Mouse (Mus musculus) urinary bladder, adult 2 months (tissue): ENCODE data around the gene Lonp2. TPM values are rescaled to one million over a fixed set of nuclear protein-coding genes. Genes with fewer than 3 reads are reported as not detected.

Source experiments
- DNase-seq: peaks from one replicate; pipeline ENCODE4 v3.0.0; 2022; ENCODE audit warnings: low spot score
- polyA plus RNA-seq: library from polyadenylated mRNA; depleted of rRNA; stranded (reverse); fragments of >200 nt; gene quantifications from 2 replicates; pipeline ENCODE4 v1.2.3, GENCODE M21; 2012; rRNA removed

Gene Lonp2
- polyA plus RNA-seq: 71.5 and 73.5 TPM in 2 replicates

DNA sequence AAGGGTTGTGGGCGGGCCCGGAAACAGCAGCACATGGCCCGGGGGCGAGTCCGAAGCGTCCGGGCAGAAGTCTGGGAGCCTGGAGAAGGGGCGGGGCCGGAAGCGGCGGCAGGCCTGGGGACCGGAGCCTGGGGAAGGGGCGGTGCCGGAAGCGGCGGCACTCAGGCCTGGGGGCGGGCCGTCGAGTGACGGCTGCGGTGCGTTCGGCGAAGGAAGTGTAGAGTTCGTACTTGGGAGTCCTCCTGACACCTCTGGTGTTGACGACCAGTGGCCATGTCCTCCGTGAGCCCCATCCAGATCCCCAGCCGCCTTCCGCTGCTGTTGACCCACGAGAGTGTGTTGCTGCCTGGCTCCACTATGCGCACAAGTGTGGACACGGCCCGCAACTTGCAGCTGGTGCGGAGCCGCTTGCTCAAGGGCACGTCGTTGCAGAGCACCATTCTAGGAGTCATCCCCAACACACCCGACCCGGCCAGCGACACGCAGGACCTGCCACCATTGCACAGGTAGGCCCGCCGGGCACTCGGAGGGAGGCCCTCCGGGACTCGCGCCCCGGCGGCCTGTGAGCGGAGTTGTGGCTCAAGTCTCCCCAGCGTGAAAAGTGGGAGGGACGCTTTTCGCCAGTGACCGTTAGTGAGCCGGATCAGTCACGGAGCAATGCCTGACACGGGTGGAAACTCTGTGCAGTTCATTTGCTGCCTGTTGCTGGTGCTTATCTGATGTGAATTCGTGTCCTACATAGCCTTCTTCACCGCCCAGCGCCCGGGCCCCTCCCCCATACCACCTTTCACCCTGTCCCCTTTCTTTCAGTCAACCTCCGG lies at the start of gene Lonp2:
TSS of gene Lonp2 (plus strand) at position 133 of the 821 bp plus-strand sequence.
- peak; percentile 95 for DNase-seq

DNA sequence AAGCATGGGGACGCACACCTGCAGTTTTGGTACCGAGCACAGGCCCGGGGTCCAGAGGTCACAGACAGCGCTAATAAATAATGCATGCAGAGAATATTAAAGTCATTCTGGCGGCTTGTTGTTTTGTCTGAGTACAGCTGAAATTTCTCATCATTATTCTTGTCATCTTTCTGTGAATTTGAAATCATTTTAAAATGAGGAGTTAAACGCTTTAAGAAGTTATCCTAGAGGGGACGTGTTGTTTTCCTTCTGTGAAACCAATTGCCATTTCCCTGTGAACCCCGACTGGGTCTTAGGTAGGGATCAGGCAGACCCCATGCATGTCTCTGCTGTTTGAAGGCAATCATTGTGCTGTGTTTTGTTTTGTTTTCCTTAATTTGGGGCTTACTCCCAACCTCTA lies 46.3 kb upstream of the Lonp2 start:
- DNase-seq: no peak

DNA sequence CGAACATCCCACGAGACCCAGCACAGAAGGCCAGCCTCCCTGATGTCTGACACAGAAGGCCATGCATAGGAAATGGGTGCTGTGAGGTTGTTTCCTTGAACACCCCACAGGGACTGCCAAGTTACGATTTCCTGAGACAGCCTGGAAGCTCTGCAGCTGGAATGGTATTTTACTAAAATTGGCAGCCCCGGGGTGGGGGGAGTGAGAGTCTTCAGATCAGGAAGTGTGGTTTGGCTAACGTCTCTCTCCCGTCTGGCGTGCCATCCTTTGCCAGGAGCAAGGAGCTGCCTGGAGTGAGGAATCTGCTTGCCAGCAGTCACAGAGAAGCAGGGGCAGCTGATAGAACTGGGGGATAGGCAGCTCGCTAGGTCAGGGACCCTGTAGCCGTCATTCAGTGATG lies 45.8 kb upstream of the Lonp2 start:
- no peak for DNase-seq

DNA sequence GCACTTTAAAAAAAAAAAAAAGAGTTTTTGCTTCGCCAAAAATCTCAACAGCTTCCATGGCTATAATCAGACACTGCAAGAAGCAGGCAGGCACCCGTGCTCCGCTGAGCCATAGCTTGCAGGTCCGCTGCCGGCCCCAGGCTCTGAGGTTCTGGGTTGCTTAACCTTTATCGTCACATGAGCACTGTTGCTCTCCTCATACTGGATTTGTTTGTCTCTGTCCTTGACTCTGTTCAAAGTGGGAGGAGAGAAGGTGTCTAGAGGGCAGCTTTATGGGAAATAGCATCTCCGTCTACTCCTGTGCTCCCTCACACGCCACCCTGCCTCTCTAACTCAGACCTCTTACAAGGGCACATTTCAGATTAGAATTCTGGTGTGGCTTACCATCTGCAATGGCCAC lies 45.1 kb upstream of the Lonp2 start:
- no peak for DNase-seq

DNA sequence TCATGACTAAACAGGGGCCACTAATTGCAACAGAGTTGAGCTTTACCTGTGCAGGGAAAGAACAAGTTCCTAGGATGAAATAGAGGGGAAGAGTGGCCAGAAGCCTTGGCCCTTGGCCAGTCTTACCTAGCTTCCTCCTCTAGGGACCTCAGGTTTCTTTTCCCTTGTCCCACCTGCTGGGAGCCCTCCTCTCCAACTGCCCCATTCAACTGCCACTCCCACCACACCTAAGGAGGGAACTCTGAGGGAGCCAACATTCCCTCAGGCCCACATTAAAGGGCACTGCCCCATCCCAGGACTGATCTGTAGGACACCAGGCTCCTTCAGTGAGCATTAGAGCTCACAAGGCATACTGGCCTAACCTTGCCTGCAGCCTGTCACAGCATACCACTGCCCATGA lies 43.4 kb upstream of the Lonp2 start, which contains the start of gene Abcc12:
TSS of gene Abcc12 (minus strand) at position 229 of the 400 bp plus-strand sequence.
- no peak for DNase-seq

DNA sequence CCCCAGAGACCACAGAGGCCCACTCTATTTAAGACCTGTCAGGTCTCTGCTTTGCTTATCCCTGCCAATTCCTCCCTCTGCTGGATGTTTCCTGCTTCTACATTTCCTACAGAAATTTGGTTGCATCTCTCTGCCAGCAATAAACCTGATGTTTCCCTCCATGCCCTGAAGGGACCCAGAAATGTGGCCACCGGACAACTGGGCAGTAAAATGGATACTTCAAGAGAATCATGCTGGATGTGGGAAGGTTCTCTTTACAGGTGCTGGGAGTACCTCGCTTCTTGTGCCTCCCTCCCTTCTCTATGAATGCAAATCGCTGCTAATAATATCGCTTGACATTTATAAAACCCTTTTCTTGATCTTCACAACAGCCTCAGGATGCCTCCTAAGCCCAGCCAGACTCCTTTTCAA lies 41.9 kb upstream of the Lonp2 start:
- no peak for DNase-seq

DNA sequence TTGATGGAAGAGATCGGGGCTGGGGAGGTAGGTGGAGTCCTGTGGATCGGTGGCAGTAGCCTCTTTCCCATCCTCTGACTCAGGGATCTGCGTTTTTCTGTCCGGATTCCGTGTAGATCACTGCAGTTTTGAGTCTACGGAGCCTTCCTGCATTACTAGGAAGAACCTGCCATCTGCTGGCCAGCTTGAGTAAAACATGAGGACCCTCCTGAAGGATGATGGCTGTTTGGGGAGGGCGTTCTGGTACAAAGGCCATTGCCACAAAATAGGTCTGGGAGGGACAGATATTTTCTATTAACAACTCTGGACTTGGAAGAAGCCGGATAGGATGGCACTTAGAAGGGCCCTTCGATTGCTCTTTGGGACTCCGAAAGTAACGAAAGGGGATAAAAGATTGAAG lies 38.7 kb upstream of the Lonp2 start:
- DNase-seq: peak; percentile 30

DNA sequence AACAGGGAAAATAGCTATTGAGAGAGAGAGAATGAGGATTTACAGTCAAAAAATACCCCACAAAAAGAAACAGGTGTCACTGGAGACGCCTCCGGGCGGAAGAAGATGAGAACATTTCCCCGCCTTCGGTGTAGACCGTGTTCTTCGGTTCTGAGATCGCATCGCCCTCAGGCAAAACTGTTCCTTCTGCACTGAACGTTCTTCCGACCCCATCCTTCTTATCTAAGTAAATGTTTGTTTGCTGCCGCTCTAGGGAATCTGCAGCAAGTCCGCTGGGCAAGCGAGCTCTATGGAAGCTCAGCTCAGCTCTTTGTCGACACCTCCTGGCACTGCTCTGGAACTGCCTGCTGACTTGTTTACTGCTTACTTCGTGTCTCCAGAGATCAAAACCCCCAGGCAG lies 38.3 kb upstream of the Lonp2 start:
- peak; percentile 24 for DNase-seq

DNA sequence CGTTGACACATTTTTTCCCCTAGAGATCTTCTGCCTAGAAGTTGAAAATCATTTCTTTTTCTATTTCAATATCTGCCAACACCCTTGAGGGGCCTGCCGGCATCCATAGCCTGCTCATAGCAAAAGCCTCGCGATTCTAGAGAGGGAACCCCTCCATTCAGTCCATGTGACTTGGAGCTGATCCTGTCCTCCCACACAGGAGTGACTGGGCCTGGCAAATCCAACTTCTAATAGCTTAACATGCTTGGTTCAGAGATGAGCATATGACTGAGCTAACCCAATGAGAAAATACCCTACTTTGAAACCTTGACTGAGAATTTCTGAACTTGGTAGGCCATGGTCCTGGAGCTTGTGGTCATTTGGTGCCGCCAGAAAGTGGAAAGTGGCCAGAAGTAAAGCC lies 37.8 kb upstream of the Lonp2 start:
- DNase-seq: no peak

DNA sequence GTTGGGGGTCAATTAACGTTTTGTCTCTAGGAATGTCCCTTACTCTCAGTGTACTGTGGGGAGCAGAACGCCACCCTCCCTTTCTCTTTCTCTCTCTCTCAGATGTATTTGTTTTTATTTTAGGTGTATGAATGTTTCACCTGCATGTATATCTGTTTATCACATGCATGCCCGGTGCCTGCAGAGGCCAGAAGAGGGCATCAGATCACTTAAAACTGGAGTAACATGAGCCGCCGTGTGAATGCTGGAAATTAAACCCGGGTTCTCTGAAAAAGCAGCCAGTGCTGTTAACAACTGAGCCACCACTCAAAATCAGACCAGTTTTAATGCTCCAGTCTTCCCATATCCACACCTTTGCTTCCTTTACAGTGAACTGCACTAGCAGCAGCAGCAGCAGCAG lies 37.2 kb upstream of the Lonp2 start:
- DNase-seq: no peak

DNA sequence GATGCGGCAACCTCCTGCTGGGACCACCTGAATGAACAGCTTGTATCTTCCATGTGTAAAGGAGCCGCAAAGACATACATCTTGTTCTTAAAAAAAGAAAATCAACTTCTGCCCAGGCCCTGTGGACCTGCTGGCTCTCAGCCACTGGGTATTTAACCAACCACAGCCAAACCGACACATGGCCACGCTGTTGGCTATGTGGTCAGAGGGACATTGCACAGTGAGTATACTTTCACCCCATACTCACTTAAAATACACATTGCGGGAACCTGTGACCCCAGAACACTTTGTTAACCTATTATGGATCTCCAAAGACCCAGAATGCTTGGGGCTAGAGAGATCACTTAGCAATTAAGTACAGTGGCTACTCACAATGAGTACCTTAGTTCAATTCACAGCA lies 35.5 kb upstream of the Lonp2 start:
- no peak for DNase-seq

DNA sequence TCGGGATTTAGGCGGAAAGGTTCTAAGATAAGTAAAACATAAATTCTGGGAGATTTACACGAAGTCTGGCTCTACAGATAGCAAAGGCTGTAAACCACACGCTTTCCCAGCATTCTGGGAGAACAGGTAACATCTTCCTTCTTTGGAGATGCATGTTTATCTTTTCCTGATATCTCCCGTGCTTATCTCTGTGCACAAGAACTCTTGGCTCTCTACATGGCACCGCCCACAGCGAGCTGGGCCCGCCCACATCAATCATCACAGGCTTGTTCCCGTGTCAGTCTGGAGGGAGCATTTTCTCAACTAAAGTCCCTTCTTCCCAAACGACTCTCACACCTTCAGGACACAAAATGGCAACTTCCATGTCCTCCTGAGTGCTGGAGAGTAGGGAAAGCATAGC lies 30.7 kb upstream of the Lonp2 start:
- DNase-seq: no peak

DNA sequence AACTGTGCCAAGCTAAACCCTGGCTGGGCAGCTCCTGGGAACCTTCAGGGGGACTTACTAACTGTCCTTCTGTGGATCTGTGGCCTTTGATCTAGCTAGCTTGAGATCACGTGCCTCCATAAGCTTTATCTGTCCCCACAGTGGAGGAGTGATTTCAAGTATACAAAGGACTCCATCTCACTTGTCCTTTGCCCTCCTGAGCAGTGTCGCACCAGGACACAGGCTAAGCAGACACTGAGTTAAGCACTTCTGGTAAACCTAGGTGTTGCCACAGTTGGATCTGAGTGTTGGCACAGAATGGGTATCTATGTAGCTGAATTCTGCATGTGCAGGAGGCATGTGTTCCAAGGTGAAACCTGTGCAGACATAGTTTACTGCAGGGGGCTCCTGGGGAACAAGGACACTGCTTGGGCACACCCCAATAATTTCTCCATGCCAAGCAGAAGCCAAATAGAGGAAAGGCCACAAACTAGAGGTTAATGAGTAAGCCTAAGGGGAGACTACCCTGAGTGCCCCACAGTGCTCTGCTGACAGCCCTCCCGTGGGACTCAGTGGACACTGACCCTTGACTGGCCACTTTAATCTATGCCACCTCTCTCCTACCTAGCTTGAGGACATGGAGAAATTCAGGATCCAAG lies 29.6 kb upstream of the Lonp2 start:
- DNase-seq: no peak

DNA sequence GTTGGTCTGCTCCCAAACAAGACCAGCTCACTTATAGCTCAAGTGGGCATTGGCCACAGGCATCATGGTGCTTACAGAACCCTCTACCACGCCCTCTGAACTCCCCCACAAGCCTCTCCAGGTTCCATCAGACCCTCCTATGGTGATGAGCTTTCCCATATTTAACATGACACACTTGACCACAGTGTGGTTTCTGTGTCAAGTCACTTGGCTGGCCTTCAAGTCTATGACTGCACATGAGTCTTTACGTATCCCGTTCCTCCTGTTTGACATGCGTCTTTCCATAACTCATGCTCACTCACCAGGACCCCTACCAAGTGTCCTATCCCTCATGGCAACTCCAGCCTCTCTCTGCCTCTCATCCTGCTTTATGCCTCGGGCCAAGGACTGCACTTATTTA lies 28.2 kb upstream of the Lonp2 start:
- DNase-seq: no peak

DNA sequence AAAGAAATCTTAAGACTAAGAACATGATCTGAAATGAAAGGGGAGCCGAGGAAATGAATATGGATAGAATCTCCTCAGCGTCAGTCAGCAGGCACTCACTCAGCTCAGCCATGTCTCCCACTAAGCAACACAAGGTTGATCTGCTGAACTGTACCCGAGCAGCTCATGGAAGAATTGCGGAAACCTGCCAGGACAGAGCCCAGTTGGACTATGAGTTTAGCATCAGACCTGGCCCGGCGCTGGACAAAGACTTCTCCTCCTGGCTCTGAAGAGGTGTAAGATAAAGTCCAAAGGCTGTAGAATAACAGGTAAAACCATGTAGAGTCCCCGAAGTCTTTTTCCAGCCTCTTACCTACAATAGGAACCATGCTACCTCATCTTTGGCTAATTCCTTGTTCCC lies 26.2 kb upstream of the Lonp2 start:
- no peak for DNase-seq

DNA sequence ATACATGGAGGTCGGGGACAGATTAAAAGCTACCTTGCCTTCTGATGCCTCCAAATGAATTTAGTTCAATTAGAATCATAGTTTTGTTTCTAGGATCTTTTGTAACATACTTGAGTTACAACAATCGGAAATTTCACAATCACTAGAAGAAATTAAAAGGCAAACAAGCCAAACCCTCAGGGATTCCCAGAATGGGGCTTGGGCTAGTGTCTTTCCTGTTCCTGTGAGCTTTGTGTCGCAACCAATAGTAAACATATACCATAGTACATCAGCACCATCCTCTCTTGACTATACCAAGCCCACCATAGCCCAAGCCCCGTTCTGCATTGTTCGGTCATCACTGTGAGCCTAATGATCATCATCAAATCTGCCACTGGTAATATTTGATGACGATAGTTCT lies 24.5 kb upstream of the Lonp2 start:
- no peak for DNase-seq

DNA sequence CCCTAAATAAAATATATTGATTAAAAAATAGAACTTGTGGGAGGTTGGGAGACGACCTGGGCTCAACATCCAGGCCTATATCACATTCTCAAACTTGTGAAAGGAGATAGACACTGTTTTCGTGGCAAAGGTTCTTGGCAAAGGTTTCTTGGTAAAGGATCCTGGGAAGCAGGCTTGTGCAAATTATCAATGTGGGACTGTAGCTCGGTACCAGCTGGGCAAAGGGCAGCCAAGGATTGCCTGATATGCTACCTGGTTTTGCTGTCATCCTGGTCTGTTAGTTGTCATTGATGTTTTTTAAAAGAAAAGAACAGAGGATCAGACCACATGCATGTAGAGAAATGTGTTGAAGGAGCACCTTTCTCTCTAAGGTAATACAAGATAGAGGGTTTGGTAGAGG lies 23.5 kb upstream of the Lonp2 start:
- no peak for DNase-seq

DNA sequence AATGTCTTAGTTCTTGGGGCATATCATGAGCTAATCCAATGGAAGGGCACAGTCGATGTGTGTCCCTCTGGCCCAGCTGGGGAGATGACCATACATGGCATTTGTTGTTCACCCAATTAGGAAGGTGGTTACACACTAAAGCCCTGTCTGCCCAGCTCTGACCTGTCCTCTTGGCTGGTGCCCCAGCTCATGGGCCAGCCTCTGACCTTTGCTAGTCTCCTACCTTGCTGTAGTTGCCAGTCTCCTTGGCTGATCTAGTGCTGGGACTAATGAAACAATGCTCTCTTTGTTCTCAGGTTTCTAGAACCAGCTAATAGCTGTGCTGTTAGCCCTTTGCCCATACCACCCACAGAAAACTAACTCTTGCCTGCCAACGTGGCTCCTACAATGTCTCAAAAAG lies 20.7 kb upstream of the Lonp2 start:
- no peak for DNase-seq

DNA sequence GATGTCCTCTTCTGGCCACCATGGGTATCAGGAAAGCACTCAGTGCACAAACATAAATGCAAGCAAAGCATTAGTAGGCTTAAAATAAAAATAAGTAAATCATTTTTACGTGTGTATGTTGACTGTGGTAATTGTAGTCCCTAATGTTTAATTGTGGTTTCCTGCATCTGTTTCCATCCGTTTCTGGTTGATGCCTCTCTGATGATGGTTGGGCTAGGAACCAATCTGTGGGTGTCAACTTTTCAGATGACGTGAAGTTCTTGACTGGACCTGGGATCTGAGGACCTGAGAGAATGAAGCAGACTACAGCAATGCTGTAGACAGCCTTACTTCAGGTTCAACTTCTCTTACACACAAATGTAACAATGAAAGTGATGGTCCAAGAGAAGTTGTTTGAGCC lies 19.2 kb upstream of the Lonp2 start:
- DNase-seq: no peak

DNA sequence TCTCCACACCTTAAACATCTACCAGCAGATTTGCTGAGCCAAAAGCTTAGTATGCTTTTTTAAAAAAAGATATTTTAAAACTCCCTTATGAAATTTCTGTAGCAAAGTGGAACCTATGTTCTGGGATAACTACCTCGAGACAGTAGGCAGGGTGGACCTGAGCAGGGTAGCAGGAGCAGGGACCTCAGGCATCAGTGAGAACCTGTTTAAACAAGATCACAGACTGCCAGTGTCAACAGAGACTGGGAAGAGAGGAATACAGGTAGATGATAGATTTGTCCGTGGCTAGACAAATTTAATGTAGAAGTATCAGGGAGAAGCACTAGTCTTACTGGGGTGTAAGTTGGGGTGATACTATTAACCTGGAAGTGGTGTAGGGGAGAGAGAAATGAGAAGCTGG lies 10.0 kb upstream of the Lonp2 start:
- DNase-seq: no peak

DNA sequence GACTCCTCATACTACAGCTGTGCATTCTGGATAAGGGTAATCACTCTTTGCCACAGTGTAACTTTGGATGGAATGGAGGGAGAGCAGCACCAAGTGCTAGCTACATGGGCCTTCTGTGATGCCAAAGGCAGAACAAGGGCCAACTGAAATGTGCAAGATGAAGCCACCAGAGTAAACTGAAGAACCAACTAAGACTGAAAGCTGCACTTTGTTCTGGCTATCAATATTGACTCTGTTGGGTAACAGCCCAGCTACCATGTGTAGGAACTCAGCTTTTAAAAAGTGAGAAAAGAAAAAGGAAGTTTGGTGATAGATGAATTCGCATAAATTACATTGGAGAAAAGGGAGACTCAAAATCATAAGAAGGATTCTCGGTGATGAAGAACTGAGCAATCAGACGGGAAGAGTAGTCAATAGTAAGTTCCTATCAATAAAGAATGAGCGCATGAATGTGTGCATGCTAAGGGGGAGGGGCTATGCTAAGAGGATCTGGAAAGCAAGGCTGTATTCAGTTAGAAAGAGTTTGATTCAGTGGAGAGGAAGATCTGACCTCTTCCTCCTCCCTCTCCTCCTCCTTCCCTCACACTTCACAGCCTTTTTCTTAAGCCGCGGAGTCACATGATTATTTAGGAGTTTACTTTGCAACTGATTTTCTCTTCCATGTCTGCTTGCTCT lies 8.6 kb upstream of the Lonp2 start:
- DNase-seq: no peak

DNA sequence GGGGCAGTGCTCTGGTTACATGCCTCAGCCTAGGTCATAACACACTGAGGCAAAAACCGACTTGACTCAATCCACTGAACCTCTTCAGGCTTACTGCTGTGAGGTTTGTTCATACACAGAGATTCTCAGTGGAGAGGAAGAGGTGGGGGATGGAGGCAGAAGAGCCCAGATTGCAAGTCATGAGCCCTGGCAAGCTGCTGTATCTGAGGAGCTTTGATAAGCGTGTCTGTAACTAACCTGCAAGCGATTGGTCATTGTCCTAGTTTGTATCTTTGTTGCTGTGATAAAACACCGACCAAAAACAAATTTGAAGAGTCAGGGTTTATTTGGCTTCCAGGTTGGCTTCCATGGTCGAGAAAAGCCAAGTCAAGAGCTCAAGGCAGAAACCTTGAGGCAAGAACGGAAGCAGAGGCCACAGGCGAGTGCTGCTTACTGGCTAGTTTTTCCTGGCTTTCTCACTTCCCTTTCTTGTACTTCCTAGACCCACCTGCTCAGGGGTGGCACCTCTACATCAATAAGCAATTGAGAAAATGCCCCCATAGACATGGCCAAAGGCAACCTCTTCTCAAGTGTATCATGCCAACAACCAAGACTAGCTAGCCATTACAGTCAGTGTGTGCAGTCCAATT lies 6.0 kb upstream of the Lonp2 start:
- no peak for DNase-seq

DNA sequence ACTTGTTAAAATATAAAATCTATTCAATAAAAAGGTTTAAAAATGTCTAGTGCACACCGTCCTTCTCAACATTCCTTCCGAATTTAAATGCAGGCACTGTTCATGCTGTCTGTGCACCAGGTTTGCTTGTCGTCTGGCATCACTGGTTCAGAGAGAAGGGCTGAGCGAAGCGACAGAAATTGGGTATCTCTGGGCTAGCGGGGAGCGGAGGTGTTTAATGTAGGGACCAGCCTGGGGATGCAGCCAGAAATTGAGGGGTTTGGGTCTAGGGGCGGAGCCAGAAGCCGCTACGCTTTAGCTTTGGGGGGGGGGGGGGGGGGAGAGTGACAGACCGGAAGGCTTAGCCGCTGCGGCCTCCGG lies 312 bp upstream of the Lonp2 start:
- DNase-seq: no peak
